Mouse (Mus musculus): ENCODE results near the gene Lmna.

Gene Lmna

DNA sequence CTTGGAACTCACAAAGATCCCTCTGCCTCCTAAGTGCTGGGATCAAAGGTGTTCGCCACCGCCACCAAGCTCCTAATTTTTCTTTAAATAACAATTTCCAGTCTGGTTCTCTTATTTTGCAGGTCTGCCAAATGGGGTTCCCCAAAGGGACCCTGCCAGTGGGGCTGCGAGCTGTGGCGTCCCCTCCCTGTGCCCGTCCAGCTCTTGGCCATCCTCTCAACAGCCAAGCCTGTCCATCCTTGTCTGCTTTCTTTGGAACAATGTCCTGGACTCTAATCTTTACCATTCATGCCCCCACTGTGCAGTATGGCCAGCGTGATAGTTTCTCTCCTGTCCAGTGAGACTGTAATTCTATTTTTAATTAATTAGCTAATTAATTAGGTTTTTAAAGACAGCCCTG is 11.4 kb upstream of the Lmna start:
- no peak for DNase-seq (ENCODE audit: low spot score in 2 of 2)

DNA sequence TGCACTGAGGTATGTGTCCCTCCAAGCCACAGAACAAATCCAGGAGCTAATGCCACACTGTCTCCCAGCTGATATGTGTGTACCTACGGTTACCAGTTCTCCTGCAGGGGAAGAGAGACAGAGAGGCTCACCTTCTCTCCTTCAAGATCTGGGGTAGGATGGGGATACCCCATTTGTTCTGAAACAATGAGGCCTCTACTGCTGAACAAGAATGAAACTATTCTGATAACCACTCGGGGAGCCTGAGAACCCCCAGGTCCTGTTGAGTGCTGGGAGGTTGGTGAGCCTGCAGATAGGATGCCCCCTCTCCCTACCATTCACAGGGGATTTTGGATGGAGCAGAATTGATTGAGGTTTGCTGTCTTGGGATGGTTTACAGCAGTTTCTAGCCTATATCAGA is 10.3 kb upstream of the Lmna start:
- no peak for DNase-seq (ENCODE audit: low spot score in 2 of 2)

DNA sequence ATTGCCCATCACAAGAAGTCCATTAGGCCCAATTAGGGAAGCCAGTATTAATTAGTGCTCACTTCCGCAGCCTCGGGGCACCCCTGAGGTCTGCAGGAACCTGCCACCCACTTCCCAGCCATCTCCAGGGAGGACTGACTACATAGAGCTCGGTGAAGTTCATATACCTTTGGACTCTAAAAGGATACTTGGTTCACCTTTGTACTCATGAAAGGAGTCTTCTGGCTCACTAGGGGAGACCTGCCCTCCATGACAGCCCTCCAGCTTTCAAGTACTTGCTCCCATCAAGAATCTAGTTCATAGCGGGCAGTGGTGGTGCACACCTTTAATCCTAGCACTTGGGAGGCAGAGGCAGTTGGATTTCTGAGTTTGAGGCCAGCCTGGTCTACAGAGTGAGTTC is 8.7 kb upstream of the Lmna start:
- DNase-seq (ENCODE audit: low spot score in 2 of 2) = no peak

DNA sequence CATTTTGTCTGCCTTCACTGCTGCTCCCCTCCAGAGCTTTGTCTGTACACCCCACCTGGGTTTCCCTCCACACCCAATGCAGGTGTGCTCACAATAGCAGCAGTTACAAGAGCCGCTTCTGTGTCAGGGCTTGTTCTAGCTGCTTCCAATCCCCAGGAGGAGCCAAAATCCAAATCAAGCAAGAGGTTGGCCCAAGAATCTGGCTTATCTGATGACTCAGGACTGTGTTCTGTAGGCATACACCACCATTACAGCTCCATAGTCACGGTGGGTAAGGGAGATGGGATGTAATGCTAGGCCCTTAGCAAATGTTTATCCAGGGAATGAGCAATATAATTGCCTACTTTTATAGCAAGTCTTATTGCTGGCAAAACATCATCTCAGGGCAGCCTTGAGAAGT is 6.7 kb upstream of the Lmna start:
- no peak for DNase-seq (ENCODE audit: low spot score in 2 of 2)

DNA sequence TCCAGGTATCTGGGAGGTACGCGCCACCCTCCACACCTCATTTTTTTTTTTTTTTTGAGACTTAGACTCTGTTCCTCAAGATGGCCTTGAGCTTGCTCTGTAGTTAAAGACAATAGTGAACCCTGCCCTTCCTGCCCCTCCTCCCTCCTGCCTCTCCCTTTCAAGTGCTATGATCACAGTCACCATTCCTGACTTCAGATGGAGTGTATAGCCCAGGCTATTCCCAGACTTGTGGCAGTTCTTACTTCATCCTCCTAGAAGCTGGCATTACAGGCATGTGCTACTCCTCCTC is 5.3 kb upstream of the Lmna start:
- no peak for DNase-seq (ENCODE audit: low spot score in 2 of 2)

DNA sequence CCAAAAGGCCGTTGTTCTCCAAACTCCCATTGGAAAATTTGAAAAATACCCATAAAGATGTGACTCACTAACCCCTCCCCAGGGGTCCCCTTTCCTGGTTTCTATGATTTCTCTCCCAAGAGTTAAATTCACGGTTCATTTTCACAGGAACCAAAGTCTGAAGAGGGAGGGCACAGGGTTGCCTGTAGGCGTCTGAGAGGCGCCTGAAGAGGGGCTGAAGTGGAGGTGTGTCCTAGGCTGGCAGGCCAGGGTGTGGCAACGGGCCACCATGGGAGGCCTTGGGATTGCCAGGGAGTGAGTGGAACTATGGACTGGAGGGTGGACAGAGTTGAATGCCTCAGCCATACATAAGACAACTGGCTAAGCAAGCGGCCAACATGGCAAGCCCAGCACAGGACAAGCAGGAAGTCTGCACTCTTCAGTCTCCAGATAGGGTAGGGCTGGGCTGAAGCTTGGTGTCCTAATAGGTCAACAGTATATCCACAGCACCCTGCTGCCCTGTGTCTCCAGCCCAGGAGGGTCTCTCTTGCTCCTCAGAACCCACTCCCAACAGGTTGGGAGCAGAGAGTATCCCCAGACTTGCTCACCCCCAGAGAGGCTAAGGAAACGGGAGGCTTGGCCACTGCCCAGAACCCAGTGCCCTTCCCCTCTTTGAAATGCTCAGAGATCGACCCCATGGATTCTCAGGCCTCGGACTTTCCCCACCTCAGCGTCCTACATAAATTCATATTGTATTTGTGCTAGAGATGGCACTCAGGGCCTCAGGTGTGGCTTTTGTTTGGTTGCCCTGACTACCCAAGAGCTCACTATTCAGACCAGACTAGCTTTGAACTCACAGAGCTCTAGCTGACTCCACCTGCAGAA is 4.7 kb upstream of the Lmna start:
- no peak for DNase-seq (ENCODE audit: low spot score in 2 of 2)

DNA sequence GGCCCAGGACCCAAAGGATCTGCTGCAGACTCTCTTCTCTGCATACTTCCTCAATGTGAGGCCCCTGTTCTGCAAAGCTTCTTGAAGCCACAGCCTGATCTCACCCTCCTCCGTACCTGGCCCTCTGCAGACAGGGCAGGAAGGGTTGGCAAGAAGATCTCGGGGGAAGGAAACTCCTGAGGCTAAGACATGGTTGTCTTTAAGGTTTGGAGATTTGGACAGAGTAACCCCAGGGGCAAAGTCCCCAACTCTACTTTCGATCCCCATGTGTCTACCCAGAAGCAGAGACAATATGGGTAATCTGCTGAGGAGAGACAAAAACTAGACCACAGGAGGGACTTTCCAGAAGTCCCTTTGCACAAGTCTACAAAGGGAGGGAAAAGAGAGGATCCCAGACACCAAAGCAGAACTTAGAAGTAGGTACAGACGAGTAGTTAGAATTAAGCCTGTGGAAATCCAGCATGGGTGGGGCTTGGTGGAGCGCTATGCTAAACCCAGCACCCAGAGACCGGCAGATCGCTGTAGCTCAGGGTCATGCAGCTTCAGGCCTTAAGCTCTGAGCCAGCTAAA is 3.9 kb upstream of the Lmna start:
- no peak for DNase-seq (ENCODE audit: low spot score in 2 of 2)

DNA sequence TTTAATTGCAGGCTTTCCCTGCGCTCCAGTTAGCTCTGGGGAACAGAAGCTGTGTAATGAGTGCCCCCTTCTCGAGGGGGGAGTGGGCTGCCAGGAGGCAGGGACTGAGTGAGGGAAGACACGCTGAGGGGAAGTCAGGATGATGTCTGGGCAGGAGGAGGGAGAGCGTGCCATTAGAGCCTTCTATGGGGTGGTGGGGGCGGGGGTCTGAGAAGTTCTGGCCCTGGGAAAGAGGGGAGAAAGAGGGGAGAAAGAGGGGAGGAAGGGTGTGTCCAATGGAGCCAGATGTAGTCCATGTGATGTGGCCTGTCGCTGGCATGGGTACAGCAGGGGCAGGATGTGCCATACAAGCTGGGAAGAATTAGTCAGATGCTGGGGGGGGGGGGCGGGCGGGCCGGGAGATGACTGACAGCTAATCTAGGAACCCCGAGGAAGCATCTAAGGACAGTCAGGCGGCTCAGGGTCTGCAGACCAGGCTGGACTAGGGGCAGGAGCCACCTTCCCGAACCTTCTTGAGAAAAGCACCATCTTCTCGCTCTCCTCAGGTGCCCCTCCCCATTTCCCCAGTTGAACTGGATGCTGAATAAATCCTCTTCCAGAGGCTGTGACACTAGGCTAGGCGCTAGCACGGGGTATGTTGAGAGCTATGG is 3.3 kb upstream of the Lmna start:
- no peak for DNase-seq (ENCODE audit: low spot score in 2 of 2)

DNA sequence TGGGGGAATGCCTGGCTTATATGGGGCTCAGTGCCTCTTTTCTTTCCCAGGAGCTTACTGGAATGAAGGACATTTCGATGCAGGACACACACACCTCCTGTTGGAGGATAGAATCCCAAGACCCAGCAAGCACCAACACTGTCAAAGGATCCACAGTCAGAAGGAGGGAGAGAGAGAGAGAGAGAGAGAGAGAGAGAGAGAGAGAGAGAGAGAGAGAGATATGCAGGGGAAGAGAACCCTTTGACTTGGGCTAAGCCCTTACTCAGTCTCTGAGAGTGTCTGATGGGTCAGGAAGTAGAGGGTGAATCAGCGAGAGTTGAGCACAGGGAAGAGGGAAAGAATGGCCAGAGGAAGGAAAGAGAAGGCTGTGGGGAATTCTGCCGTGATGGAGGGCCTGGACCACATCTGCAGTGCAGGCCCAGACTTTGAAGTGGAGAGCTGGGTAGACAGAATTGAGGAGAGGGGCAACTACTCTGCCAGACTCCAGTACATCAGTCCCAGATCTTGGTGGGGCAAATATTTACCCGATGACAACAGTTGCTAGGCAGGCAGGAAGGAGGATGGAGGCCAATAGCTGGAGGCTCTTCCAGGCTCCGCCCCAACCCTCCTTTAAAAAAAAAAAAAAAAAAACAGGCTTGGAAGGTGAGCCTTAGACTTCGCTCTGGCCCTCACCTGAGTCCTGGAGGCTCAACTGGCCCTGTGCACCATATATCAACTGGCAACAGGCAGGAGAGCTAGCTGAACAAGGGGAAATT is 2.6 kb upstream of the Lmna start:
- DNase-seq (ENCODE audit: low spot score in 2 of 2) = no peak

DNA sequence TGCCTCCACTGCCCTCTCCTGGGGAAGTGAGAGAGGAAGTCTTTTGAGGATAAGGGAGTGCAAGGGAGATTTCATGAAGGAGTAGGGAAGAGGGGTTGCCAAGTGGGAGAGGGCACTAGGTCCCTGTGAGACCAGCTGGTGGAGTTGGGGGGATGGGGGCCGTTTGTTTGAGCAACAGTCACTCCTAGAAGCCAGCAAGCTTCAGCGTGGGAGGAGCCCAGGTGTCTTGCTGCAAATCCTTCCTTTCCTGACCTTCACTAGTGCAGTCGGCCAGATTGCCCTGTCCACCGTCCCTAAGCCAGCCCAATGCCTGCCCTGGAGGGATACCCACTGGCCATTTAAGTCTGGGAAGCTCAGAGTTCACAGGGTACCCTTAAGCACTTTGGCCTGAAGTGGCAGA is 1.8 kb upstream of the Lmna start:
- DNase-seq (ENCODE audit: low spot score in 2 of 2) = no peak

DNA sequence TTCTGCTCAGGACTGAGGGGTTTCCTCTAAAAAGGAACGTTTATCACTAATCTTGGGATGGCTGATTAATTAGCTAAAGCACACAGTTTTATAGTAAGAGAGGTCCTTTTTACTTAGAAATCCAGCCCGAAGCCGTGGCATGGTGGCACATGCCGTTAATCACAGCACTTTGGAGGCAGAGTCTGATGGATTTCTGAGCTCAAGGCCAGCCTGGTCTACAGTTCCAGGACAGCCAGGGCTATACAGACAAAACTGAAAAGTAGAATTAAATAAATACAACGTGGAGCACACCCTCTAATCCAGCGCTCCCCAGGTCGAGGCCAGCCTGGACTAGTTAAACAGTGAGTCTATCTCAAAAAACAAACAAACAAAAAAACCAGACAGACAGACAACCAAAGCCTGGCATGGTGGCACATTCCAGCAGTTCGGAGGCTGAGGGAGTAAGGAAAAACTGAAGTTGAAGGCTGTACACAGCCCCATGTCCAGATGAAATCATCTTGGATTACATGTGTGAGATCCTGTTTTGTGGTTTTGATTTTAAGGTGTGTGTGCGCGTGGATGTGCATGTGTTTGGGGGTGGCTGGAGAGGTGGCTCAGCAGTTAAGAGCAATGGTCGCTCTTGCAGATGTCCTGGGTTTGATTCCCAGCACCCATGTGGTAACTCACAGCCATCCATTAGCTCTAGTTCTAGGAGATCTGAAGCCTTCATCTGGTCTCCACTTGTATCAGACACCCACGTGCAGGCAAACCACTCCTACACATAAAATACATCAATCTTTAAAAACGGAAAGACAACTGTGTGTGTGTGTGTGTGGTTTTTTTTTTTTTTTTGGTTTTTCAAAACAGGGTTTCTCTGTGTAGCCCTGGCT is 899 bp upstream of the Lmna start:
- no peak for DNase-seq (ENCODE audit: low spot score in 2 of 2)

DNA sequence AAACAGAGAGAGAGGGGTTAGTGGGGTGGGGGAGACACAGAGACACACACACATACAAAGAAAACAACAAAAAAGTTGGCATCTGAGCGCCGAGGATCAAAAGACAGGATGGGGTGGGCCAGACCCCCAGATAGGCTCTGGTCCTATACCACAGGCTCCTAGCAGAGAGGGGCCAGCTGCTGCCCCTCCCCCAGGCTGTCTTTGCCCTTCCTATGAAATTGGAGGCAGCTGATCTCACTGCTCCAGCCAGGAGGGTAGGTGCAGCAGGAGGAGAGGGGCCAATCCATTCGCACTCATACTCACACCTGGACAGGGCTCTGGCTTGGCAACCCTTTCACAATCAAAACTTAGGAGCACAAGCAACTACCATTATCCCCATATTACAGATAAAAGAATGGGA is 506 bp downstream of the Lmna start:
- no peak for DNase-seq (ENCODE audit: low spot score in 2 of 2)

DNA sequence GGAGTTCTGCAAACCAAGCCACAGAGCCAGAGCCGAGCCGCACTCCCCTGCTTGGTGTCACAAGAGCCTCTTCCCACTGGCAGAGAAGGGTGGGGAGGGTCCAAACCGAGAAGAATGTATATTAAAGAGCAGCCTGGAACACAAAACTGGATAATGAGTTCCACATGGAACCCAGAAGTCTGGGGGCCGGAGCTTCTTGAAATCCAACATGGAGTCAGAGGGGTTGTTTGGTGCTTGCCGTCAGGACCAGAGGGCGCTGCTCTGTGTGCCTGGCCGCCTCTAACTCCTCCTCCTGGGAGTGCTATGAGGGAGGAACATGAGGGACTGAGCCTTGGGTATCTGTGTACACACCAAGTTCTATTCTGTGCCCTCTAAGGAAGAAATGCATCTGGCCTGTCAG is 4.0 kb downstream of the Lmna start:
- DNase-seq (ENCODE audit: low spot score in 2 of 2) = no peak

DNA sequence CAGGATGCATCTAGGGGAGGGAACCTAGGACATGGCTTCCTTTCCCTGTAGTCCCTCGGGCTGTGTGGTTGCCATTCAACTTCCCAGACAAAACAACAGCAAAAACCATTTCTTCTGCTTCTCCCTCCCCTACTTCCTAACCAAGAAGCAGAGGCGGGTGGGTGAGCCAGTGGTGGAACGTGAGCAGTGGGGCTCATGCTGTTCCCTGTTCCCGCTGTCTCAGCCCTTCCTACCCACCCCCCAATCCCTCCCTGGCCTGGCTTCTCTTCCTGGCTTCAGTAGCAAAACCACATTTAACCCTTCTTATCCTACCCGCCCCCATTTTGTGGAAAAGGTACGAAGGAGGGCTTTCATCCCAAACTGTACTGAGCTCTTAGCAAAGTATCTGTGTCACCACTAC is 4.7 kb downstream of the Lmna start:
- no peak for DNase-seq (ENCODE audit: low spot score in 2 of 2)

DNA sequence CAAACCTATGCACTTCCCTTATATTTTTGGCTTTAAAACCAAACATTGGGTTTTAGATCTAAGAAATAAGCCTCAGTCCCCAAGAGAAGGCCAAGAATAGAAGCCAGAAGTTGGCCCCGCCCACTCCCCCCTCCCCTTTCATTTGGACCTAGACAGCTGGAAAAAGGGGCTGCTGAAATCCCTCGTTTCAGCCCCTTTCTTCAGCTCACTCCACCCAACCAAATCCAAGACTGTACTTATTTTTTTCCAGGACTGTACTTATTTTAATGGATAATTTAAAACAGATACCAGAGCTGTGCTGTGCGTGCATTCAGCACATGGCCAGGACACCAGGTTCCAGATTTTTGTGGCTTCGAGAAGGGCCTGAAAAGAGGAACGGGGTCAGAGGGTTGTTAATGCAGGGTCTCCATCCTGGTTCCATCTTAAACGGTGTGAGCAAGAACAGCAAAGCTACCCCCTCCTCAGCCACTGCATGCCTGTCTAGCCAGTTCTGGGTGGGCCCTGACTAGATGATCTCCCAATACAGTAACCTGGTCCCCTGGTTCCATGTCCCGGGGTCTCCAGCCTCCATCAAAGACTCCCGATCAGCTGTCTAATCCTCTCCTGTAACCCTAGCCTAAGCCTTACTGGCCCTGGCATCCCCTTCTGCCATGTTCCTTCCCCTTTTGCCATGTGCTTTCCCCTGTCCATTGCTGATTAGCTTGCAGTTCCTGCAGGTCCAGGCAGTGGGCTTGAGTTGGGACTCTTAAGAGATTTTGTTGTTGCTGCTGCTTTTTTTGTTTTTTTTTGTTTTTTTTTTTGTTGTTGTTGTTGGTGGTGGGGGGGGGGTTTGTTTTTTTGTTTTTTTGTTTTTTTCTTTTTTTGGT is 5.6 kb downstream of the Lmna start:
- no peak for DNase-seq (ENCODE audit: low spot score in 2 of 2)

DNA sequence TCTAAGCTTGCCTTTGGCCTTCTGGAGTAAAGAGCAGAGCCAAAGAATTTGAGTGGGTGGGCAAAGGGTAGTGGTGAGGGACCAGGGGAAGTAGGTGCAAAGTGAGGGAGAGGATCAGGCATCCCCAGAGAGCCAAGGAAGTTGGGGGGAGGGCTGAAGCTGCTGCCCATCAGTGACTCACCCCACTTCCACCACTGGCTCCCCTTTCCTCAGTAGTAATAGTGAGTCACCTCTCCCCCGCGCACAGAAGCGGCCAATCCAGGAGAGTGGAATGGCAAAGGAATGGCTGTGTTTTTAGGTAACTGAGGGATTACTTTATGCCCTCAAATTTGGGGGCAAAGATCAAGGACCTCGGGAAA is 6.3 kb downstream of the Lmna start:
- DNase-seq (ENCODE audit: low spot score in 2 of 2) = peak in 1 of 2 experiments; percentile 78

DNA sequence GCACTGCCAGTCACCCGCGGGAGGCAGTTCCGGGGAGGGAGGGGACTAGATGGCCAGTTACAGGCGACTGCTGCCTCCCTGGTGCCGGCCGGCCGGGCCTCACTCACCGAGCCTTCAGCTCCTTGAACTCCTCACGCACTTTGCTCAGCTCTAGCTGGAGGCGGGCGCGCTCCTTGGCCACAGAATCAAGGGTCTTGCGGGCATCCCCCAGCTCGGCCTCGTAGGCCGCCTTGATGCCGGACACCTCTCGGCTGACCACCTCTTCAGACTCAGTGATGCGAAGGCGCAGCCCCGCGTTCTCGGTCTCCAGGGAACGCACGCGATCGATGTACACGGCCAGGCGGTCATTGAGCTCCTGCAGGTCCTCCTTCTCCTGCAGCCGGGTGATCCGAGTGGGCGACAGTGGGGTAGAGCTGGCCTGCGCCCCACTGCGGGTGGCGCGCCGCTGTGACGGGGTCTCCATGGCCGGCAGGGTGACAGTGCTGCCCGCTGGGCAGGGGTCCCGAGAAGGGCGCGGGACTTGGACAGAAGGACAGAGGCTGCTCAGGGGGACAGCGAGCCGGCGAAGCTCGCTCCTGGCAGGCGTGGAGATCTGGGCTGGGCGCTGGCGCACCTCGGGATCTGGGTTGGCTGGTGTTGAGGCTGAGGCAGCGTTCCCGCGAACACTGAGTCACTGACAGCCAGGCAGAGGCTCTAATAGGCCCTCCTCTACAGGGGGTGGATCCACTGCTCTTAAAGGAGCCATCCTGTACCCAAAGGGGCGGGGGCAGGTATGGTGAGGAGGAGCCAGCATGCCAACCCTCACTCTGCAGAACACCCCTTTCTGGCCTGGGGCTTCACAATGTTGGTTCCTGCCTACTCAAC is 6.9 kb downstream of the Lmna start:
- peak; percentile 78 to 91 for DNase-seq (ENCODE audit: low spot score in 2 of 2)

DNA sequence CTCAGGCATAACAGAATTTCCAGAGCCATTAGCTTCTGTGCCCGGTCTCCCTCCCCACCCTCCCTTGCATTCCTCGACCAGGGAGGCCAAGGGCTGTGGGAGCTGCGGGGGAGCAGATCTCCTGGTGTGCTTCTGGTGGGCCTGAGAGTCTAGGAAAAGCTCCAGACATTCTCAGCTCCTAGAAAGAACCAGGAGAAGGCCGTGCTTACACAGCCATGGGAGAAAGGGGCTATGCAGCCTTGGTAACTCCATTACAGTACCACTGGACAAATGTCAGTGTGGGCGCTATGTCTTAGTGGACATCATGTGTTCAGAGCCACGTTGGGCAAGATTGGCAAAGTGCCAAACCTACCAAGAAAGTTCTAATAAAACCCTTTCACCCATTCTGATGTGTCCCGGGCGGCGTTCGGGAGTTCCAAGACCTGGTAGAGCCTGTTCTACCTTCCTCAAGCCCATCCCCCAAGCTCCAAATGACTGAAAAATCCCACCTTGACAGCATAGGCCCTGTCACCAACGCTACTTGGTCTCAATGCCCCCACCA is 7.7 kb downstream of the Lmna start:
- no peak for DNase-seq (ENCODE audit: low spot score in 2 of 2)

DNA sequence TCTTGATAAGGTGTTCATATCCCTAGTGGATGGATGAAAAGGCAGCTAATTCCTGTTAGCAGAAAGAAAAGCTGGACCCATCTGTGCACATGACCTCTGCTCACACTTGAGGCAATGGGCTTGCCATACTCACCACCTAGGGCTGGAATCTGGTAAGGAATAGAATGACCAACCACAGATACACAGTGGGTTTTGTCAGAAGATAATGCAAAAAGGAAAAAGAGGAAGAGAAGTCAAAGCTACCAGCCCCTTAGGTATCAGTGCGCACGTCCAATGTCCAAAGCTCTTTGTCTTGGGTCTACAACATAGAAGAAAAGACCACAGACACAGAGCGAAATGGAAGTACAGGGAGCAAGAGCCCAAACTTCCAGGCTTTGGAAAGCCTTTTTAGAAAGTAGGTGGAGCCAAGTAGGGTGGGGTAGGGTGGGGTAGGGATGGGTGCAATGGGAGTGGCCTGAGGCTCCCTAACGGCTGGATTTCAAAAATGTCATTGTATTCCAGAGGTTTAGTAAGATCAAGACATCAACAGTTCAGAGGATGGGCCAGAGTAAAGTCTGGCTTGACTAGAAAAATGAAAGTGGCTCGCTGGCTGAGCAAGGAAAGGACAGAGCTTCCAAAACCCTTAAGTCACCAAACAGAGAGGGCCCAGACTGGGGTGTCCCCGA is 8.3 kb downstream of the Lmna start:
- DNase-seq (ENCODE audit: low spot score in 2 of 2) = no peak

All from urinary bladder, adult 18-20 months (tissue).